Mouse (Mus musculus): ENCODE results near the gene Ackr2. TPM values are rescaled to one million over a fixed set of nuclear protein-coding genes. Genes with fewer than 3 reads are reported as not detected.

Gene Ackr2
- polyA plus RNA-seq, 1 experiment from 2014 or later, result 0.64 TPM

DNA sequence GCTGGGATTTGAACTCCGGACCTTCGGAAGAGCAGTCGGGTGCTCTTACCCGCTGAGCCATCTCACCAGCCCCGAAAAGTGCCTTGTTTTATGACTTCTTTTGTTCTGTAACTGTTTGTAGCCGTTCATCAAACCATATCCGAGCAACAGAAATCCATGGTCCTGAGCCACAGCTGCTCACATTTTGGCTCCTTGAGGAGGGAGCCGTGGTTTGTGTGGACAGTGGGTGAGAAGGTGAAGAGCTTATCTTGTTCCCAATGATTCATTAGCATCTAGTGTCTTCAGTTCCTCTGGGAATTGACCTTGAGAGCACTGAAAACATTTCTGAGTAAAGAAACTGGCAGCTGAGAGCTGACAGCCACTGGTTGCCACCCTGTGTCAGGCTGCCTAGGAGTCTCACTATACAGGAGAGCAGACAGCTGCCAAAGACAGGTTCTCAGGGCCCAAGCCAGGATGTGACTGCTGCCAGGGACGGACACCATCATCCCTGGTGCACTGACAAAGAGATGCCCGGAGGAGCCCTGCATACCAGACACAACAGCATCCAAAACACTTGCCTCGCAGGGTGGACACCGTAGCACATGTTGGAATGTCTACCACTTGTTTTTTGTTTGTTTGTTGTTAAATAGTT, 6.0 kb upstream of the Ackr2 start:
- Histone ChIP-seq H3K9me3 (no peaks in the 10 kb centered on the region), H3K4me3 (no peak overlapping the region), H3K4me2 (no peak overlapping the region), H3K4me1 (peaks cover 28% of the 10 kb centered on the region), H3K27me3 (replicated peaks) (no peaks in the 10 kb centered on the region), H3K36me3 (no peaks in the 10 kb centered on the region), H3K9ac (no peak overlapping the region), H3K27ac (replicated peaks) (no peak overlapping the region)
- 81% methylated on average over 12 of the region's 12 CpGs for WGBS
- ATAC-seq (ENCODE audit: extremely low read depth, insufficient number of reproducible peaks, low FRiP score, low TSS enrichment), result no peak

DNA sequence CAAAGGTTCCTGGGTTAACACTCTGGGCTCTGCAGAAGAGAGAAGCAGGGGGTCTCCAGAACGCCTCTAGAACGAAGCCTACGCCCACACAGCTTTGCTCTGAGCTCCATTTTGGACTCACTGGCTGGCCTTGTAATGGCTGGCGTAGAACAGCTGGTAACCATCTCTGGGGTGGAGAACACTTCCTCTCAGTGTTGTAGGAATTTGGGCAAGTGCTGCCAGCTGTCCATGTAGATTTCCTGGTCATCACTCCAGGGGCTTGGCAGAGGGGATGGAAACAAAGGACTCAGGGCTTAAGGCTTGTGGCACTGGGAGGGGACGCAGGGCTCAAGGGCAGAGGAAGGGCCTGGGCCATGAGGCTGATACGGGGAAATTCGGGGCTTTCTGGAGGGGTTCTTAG, 3.7 kb upstream of the Ackr2 start:
- no peak overlapping the region for H3K9ac ChIP-seq
- WGBS, result 76% methylated on average over 7 of the region's 7 CpGs
- H3K4me1 ChIP-seq, result peaks cover 28% of the 10 kb centered on the region
- H3K9me3 ChIP-seq, result no peaks in the 10 kb centered on the region
- H3K36me3 ChIP-seq, result no peaks in the 10 kb centered on the region
- no peak overlapping the region for H3K4me2 ChIP-seq
- no peaks in the 10 kb centered on the region for H3K27me3 ChIP-seq (replicated peaks)
- no peak overlapping the region for H3K4me3 ChIP-seq
- ATAC-seq (ENCODE audit: extremely low read depth, insufficient number of reproducible peaks, low FRiP score, low TSS enrichment), result no peak
- H3K27ac ChIP-seq (replicated peaks), result no peak overlapping the region

DNA sequence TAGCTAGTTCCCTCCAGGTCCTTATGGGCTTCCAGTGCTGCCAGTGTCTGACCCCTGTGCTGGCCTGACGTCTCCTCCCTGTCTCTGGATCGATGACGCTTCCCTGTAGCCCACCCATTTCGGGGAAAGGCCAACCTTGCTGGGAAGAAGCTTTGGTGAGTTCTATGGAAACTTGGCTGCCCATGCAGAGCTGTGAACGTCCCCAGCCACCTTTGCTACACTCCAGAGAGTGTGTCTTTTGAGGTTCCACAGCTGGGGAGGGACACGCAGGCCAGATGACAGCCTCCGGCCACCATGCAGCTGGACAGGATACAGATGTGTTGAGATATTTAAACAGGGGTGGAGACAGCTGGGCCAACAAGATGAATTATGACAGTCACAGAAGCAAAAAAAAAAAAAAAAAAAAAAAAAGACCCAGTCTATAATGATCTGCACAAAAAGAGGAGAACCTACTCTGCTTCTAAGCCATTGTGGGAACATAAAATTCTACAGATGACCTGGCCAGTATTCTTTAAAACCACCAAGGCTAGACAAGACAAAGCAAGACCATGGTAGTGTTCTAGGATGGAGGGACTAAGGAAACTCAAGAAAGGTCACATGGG, 2.7 kb upstream of the Ackr2 start:
- Histone ChIP-seq H3K9me3 (no peaks in the 10 kb centered on the region), H3K27ac (replicated peaks) (no peak overlapping the region), H3K4me3 (no peak overlapping the region), H3K36me3 (no peaks in the 10 kb centered on the region), H3K9ac (no peak overlapping the region), H3K27me3 (replicated peaks) (no peaks in the 10 kb centered on the region), H3K4me1 (peaks cover 20% of the 10 kb centered on the region), H3K4me2 (no peak overlapping the region)
- WGBS, result 56% methylated on average over 7 of the region's 7 CpGs
- ATAC-seq (ENCODE audit: extremely low read depth, insufficient number of reproducible peaks, low FRiP score, low TSS enrichment), result no peak

DNA sequence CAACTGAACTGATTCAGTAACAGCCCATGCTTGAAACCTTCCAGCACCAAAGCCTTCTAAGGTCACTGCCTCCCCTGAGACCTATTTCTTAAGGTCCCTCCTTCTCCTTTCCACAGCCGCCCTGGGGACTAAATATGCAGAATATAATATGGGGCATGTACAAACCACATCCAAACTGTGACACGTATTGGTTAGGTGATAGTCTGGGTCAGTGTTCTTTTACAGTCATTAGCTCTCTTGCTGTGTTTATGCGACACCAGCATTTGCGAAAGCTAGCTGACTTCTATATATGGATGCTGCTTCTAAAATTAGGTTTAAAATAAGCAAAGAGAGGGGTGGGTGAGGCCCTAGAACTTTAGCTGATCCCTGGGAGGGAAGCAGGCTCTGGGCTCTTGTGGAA, 1.3 kb upstream of the Ackr2 start:
- no peak overlapping the region for H3K4me3 ChIP-seq
- H3K4me2 ChIP-seq, result no peak overlapping the region
- 58% methylated on average over 4 of the region's 4 CpGs for WGBS
- H3K36me3 ChIP-seq, result no peaks in the 10 kb centered on the region
- no peak overlapping the region for H3K27ac ChIP-seq (replicated peaks)
- H3K9me3 ChIP-seq, result no peaks in the 10 kb centered on the region
- H3K4me1 ChIP-seq, result peaks cover 14% of the 10 kb centered on the region
- ATAC-seq (ENCODE audit: extremely low read depth, insufficient number of reproducible peaks, low FRiP score, low TSS enrichment), result no peak
- no peaks in the 10 kb centered on the region for H3K27me3 ChIP-seq (replicated peaks)
- H3K9ac ChIP-seq, result no peak overlapping the region

DNA sequence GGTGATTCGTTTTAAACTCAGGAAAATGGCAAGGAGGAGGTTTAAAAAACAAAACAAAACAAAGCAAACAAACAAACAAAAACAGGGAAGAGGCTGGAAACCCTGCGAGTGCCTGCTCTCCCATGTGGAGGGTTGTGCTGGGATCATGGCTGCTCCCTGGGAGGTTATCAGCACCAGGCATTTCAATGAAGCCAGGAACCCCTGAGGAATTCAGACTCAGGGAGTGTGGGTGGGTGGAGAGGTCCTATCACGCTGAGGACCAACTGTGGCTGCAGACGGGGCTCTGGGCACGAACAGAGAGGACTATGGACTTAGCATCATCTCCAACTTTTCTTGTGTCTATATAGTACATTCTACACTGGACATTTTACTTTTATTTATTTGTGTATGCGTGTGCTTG, 1.2 kb downstream of the Ackr2 start:
- no peaks in the 10 kb centered on the region for H3K27me3 ChIP-seq (replicated peaks)
- H3K9me3 ChIP-seq, result no peaks in the 10 kb centered on the region
- no peaks in the 10 kb centered on the region for H3K36me3 ChIP-seq
- 32% methylated on average over 6 of the region's 6 CpGs for WGBS
- no peak overlapping the region for H3K27ac ChIP-seq (replicated peaks)
- H3K4me1 ChIP-seq, result peaks cover 13% of the 10 kb centered on the region
- no peak overlapping the region for H3K9ac ChIP-seq
- no peak for ATAC-seq (ENCODE audit: extremely low read depth, insufficient number of reproducible peaks, low FRiP score, low TSS enrichment)
- no peak overlapping the region for H3K4me3 ChIP-seq
- no peak overlapping the region for H3K4me2 ChIP-seq

DNA sequence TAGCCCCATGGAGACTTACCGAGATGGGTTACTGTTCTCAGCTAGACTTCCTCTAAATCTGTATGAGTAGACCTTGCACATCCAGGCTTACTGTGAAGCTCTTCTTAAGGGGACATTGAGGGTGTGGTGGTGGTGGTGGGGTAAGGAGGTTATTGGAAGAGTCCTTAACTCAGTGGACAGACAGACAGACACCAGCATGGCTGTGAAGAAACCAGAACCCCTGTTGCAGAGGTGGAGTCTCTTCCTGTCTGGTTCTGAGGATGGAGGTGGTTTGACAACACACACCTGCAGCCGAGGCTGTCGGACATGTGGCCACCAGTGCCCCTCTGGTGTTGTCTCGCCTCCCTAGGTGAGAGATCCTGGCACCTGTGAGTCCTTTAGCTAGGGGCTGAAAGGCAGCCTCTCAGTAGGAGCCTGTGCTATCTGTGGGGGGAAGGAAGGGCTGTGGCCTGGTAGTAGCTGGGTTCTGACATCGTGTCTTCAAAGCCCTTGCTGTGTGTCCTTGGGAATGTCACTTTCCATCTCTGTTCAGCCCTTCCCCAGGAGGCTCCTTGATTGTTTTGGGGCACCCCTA, 2.2 kb downstream of the Ackr2 start:
- H3K4me1 ChIP-seq, result peaks cover 12% of the 10 kb centered on the region
- no peaks in the 10 kb centered on the region for H3K9me3 ChIP-seq
- H3K4me2 ChIP-seq, result no peak overlapping the region
- H3K27ac ChIP-seq (replicated peaks), result no peak overlapping the region
- 69% methylated on average over 5 of the region's 5 CpGs for WGBS
- H3K4me3 ChIP-seq, result no peak overlapping the region
- no peaks in the 10 kb centered on the region for H3K27me3 ChIP-seq (replicated peaks)
- no peaks in the 10 kb centered on the region for H3K36me3 ChIP-seq
- no peak for ATAC-seq (ENCODE audit: extremely low read depth, insufficient number of reproducible peaks, low FRiP score, low TSS enrichment)
- H3K9ac ChIP-seq, result no peak overlapping the region

DNA sequence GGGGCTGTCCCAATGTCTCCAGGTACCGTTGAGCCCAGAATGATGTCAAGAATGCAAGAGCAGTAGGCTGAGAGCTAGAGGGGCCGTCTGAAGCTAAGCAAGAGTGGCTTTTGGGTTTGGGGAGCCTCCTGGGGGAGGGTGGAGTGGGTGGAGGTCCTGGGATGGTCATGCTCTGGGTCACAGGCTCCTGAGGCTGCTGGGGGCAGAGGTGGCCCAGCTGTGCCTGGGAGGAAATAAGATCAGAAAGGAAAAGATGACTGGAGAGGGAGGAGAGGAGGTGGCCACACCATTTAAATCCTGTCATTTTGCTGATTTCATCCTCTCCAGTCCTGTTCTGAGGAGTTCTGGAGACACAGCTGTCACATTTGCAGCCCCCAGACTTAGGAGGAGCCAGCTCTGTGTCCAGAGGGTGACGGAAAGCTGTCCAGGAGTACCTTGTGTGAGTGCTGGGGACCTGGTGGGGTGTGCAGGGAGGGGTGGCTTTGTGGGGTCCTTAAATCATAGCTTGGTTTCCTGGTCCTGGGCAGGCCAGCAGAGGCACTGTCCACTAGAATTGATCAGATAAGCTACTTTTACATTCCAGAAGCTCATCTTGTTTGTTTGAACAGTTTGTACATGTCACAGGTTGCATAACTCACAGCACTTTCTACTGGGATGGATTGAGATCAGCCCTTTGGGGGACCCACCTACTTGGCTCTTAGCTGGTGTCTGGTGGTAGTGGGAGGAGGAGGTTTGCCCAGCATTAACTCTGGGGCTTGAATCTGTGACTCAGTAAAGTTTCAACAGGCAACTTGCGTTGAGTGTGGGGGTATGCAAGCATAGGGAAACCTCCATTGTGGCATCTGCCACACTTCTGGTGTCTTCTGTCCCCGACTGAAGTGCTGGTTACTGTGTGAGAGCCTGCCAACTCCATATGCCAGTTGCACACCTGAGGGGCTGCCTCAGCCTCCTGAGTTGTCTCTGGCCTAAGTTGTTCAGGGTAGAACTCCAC, 3.9 kb downstream of the Ackr2 start:
- H3K4me3 ChIP-seq, result no peak overlapping the region
- H3K4me2 ChIP-seq, result no peak overlapping the region
- H3K36me3 ChIP-seq, result no peaks in the 10 kb centered on the region
- peaks cover 7% of the 10 kb centered on the region for H3K4me1 ChIP-seq
- WGBS, result 68% methylated on average over 5 of the region's 5 CpGs
- no peak overlapping the region for H3K9ac ChIP-seq
- no peaks in the 10 kb centered on the region for H3K9me3 ChIP-seq
- ATAC-seq (ENCODE audit: extremely low read depth, insufficient number of reproducible peaks, low FRiP score, low TSS enrichment), result no peak
- no peak overlapping the region for H3K27ac ChIP-seq (replicated peaks)
- no peaks in the 10 kb centered on the region for H3K27me3 ChIP-seq (replicated peaks)

DNA sequence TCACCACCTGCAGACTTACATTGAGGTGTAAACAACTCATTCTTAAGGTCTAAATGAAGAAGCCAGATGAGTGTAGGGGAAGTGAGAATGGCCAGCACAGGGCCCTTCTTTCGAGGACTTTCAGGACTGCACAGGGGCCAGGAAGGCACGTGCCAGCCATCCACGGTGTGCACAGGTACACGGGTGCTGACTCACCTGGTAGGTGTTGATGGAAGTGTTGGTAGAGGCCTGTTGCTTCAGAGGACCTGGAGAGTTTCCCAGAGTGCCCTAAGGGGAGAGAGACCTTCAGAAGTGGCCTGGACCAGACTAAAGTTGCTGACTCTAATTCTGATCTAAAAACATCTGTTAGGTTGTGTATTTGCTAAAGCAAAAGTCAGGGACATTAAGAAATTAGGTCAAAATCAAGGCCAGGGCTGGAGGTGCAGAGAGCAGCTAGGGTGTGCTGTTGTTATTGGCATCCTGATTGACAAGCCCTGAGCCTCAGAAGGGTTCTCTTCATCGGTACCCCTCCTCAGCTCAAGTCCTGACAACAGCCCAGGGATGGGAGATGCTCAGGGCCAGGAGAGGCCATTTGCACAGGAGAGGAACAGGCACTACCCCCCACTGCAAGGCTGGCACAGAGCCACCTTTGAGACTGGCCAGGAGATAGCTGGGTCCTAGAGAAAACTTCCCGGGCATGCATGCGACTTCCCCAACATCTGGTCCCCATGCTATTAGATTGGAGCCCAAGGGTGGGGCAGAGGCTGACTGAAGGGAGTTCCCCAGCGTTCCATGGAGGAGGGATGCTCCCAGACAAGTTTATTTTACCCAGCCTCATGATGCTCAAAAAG, 5.5 kb downstream of the Ackr2 start:
- Histone ChIP-seq H3K4me3 (no peak overlapping the region), H3K36me3 (no peaks in the 10 kb centered on the region), H3K27ac (replicated peaks) (no peak overlapping the region), H3K4me1 (peaks cover 4% of the 10 kb centered on the region; the same call in 1 of the 2 replicates), H3K9ac (no peak overlapping the region), H3K4me2 (no peak overlapping the region), H3K9me3 (no peaks in the 10 kb centered on the region), H3K27me3 (replicated peaks) (no peaks in the 10 kb centered on the region)
- no peak for ATAC-seq (ENCODE audit: extremely low read depth, insufficient number of reproducible peaks, low FRiP score, low TSS enrichment)
- 58% methylated on average over 8 of the region's 8 CpGs for WGBS

DNA sequence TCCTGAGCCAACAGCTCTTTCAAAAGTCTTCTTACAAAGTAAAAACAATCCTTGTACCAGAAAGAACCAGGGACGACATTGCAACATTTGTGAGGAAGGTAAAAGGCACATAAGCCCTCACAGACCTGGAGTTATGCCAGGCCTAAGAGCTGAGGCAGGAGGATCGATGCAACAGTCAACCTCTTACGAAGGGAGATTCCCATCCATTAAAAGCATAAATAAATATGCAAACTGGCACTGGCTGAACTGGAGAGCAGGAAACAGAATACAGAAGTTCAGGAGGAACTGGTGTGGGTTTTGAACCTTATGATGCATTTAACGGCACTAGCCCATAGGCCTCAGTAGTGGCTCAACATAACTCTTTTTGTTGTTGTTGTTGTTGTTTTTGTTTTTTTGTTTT, 6.2 kb downstream of the Ackr2 start:
- H3K4me3 ChIP-seq, result no peak overlapping the region
- H3K9me3 ChIP-seq, result no peaks in the 10 kb centered on the region
- no peak overlapping the region for H3K27ac ChIP-seq (replicated peaks)
- H3K9ac ChIP-seq, result no peak overlapping the region
- no peak for ATAC-seq (ENCODE audit: extremely low read depth, insufficient number of reproducible peaks, low FRiP score, low TSS enrichment)
- no peaks in the 10 kb centered on the region for H3K36me3 ChIP-seq
- WGBS, result 77% methylated on average over 4 of the region's 4 CpGs
- H3K4me1 ChIP-seq, result peaks cover 4% of the 10 kb centered on the region; the same call in 1 of the 2 replicates
- H3K4me2 ChIP-seq, result no peak overlapping the region
- H3K27me3 ChIP-seq (replicated peaks), result no peaks in the 10 kb centered on the region

DNA sequence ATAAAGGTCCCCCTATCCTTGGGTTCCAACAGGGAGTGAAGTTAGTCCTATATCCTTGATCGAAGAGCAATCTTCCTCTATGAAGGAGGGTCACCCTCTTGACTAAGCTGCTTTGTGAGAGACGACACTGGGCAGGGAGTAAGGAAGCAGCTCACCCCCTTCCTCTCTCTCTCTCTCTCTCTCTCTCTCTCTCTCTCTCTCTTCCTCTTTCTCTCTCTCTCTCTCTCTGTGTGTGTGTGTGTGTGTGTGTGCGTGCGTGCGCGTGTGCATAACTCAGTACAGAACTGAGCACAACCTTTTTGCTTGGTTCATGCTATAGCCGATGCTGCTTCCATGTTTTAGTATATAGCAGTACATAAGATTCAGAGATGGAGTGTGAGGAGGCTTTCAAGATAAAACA, 6.8 kb downstream of the Ackr2 start:
- no peak overlapping the region for H3K27ac ChIP-seq (replicated peaks)
- peaks cover 4% of the 10 kb centered on the region; the same call in 1 of the 2 replicates for H3K4me1 ChIP-seq
- no peak overlapping the region for H3K4me3 ChIP-seq
- no peak for ATAC-seq (ENCODE audit: extremely low read depth, insufficient number of reproducible peaks, low FRiP score, low TSS enrichment)
- no peak overlapping the region for H3K9ac ChIP-seq
- no peaks in the 10 kb centered on the region for H3K36me3 ChIP-seq
- no peaks in the 10 kb centered on the region for H3K27me3 ChIP-seq (replicated peaks)
- H3K4me2 ChIP-seq, result no peak overlapping the region
- no peaks in the 10 kb centered on the region for H3K9me3 ChIP-seq
- 78% methylated on average over 7 of the region's 7 CpGs for WGBS

All from heart, embryonic 13.5 days (tissue).